Mouse (Mus musculus): ENCODE data around the gene Rbm19.

DNA sequence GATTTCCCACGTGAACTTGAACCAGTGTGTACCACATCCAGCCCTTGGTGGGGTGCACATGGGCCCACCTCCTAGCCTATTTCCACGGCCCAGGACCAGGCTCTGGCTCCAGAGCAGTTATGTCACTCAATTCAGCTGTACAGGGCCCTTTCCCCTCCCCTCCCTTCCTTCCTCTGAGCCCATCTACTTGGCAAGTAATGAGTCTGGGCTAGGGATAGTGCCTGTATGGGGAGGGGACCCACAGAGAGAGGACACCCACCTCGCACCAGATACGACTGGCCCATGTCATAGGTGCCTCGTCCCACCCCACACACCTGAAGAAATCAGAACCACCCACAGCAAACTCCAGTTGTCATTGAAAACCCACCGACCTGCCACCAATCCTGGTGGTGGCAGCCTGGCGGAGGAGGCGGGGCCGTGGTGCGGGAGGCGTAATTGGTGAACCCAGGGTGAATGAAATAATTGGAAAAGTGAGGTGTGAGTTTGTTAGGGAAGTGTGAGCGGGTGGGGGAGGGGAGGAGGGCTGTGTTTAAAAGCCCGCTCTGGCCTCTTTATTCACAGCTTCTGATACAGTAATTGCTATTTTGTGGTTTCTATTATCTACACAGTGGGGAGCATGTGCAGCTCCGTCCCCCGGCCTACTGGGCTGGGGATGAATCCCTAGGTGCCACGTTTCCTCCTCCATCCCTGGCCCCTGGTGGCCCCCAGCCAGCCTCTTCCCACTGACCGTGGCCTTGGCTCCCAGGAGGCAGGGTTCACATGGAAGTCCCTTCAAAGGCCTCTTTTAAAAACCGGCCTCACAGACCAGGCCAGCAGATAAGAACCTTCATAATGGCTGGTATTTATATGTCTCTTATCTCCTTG lies 55.8 kb downstream of the Rbm19 start:
- TF ChIP-seq POLR2A (IDR thresholded peaks at IDR 0.05; ENCODE audit: borderline replicate concordance, extremely low read depth, low read depth, low read length) (no peak), CTCF (IDR thresholded peaks at IDR 0.05; ENCODE audit: insufficient read depth, low read length) (no peak)
